Mouse (Mus musculus) A20 (cell line): Measurements from ENCODE around the gene Phkb.
"Not testable (repeated sequence)": the region's sequence is repeated elsewhere in the genome, so short reads cannot be mapped to it uniquely, and the experiment has no call there.

Source experiments
- DNase-seq: peaks from one replicate; pipeline ENCODE4 v3.0.0-alpha.2; 2011; ENCODE audit warnings: low read depth, low spot score

The Phkb gene

DNA sequence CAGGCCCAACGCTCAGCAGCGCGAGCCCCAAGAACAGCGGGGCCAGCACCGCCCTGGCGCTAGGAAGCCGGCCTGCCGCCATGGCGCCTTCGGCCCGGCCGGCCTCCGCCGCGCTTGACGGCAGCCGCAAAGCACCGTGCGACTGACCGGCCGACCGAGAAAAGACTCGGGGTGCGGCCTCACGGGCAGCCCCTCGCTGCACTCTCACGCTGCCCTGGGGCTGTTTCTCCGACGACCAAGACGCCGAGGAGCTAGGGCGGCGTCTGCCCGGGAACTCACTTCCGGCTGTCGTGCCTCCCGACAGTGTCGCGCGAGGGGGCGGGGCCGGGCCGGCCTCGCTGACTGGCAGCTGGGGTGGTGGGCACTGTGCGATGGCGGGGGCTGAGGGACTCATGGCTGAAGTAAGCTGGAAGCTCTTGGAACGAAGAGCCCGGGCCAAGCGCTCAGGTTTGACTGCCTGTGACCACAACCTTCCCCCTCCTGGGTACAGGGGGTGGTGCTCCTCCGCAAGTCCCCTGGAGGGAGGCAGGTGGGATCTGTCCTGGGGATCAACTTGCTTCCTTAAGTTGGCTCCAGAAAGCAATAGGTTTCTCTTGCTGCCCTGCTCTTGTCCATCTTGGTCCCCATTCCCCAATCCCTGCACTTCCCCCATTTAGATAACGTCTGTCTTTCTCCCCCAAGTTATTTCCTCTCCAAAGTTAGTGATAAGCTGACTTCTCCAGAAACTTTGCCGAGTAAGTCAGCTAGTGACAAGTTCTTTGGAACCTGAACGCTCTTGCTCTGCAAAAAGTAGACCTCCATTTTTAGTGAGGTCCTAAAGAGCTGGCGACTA, at the start of gene Phkb, which contains the start of gene Itfg1:
Gene Phkb (plus strand): TSS at position 303 of the 832 bp plus-strand sequence.
Gene Itfg1 (minus strand): TSS at position 265 of the 832 bp plus-strand sequence.
- peak; percentile 95 for DNase-seq

DNA sequence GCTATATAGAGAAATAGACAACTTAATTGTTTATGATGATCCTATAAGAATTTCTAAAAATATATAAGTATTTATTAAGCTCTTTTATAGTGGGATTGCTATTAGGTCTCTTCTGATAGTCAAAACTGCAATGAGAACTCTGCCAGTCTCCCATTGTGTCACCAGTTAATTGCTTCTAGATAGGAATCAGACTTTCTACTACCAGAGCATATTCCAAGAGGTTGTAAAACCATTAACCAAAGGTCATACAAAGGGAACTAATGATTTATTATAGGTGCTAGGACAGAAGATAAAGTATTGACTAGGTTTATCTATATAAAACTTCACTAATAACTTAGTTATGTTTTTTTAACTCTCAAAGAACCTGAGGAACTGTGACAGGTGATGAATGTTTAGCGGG, 44.4 kb upstream of the Phkb start:
- DNase-seq: not testable (repeated sequence)

DNA sequence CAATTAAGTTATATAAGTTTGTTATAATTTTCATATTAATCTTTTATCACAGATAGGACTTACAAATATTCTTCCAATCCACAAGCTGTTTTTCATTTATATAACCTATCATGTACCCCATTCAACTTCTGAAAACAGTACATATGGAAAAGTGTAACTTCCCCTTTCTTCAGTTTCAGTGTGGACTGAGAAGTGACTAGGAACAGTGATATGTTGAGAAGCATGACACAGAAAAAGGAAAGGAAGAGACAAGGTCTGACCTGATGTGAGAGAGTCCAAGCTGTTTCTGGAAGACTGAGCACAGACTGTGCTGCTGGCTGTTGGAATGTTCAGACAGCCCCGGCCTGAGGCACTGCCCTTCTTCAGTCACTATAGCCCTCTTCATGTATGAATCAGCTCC, 40.6 kb upstream of the Phkb start:
- peak; percentile 26 for DNase-seq

- no peak for DNase-seq
Observed at GRCm38 (mm10) chr8:85801408-85801807, 39.4 kb upstream of the Phkb start.

DNA sequence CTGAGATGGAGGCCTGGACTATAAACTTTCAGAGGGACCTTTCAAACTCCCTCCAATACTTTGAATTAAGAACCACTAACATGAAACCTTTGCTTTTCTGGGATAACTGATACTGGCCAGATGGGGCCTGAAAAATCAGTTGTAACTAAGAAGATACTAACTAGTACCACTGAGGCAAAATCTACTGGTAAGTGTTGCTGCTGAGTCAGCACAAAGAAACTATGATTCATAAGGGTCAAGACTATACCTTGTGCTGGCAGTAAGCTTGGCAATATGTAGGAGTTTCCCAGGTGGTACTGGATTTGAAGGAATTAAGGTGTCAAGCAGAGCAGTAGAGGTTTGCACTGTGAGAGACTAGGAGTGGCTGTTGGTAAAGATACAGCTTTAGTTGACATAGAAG, 27.1 kb upstream of the Phkb start:
- no peak for DNase-seq

GRCm38 (mm10) chr8:85839916-85840656, 673 bp upstream of the Phkb start:
- no peak for DNase-seq

- DNase-seq: peak; percentile 83
Observed at GRCm38 (mm10) chr8:85841489-85841795, 683 bp downstream of the Phkb start.

DNA sequence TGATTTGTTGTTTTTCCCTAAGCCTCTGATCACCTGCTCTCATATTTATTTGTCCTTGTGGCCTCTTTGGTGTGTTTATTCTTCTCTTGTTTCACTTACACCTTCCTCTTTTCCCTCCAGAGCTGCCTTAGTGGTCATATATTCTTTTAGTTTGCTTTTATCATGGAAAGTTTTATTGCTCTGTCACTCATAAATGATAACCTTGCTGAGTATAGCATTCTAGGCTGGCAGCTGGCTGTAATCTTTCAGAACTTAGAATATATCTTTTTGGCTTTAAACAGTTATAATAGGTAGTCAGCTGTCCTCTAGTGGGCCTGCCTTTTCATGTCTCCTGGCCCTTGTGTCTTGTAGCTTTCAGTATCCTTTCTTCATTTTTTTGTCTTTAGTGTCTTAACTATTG, 5.1 kb downstream of the Phkb start:
- DNase-seq: peak; percentile 29

DNA sequence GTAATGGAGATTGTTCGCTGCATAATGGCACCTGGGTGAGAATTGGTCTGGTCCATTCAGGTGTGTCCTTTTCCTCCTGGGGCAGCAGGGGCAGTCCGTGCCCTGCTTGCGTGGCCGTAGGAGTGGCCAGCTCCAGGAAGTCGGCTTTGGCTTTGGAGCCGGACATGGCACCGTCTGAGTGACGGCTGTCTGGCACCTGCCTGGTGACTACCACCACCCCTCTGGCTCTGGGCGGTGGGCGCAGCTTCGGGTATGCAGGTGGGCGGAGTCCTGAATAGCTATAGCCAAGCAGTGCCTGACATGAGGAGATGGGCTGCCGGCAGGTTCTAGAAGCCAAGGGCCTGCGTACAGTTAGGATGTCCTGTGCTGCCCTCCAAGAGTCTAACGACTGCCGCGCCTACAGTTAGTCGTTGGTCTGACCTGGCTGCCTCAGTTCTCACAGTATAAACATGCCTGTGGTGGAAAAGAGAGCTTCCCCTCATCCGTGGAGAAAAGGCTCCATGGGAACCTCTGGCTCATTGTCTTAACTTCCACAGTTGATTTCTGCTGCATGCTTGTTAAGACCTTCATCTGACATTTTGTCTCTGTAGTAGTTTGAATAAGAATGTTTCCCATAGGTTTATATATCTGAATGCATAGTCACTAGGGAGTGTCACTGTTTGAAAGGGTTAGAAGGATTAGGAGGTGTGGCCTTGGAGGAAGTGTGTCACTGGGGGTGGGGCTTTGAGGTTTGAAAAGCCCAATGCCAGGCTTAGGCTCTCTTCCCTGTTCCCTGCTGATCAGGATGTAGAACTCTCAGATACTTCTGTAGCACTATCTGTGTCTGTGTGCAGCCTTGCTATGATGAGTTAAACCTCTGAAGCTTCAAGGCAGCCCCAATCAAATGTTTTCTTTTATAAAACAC, 13.7 kb downstream of the Phkb start:
- DNase-seq: no peak

- DNase-seq: not testable (repeated sequence)
Observed at GRCm38 (mm10) chr8:85857227-85857896, 16.6 kb downstream of the Phkb start.

GRCm38 (mm10) chr8:85860612-85861011, 19.9 kb downstream of the Phkb start:
- no peak for DNase-seq

DNA sequence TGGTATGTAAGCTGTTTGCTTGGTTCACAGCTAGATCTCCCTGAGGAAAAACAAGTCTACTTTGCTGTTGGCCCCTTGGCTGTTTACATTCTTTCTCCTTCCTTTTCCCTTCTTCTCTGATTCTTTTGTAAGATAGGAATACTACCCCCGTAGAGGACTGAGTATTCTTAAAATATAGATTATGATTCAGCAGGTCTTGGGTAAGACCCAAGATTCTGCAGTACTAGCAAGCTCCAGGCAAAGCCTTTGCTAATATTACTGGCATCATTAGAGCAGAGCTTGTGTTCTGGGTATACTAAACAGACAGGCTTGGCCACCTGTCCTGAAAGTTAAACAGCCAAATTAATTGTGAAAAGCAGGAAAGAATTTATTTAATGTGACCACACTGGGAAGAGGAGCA, 21.6 kb downstream of the Phkb start:
- no peak for DNase-seq

GRCm38 (mm10) chr8:85871660-85872059, 30.9 kb downstream of the Phkb start:
- DNase-seq: no peak

- no peak for DNase-seq
Observed at GRCm38 (mm10) chr8:85877976-85878375, 37.2 kb downstream of the Phkb start.

GRCm38 (mm10) chr8:85879624-85880023, 38.9 kb downstream of the Phkb start:
- no peak for DNase-seq

- DNase-seq: no peak
Observed at GRCm38 (mm10) chr8:85884811-85885210, 44.1 kb downstream of the Phkb start.

DNA sequence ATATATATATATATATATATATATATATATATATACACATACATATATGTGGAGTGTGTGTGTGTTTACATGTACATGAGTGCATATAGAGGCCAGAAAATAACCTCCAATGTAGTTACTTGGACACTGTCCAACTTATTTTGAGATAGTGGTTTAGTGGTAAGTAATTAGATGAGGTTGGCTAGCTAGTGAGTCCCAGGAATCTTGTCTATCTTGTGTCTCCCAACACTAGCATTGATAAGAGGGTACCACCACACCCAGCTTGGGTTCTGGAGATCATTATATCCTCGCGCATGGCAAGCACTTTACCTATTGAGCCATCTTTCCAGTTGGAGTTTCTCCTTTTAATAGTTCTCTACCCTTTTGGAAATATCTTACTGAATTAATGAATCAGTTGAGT, 56.9 kb downstream of the Phkb start:
- no peak for DNase-seq

- no peak for DNase-seq
Observed at GRCm38 (mm10) chr8:85924991-85925390, 84.2 kb downstream of the Phkb start.

GRCm38 (mm10) chr8:85925574-85925973, 84.8 kb downstream of the Phkb start:
- DNase-seq: no peak

DNA sequence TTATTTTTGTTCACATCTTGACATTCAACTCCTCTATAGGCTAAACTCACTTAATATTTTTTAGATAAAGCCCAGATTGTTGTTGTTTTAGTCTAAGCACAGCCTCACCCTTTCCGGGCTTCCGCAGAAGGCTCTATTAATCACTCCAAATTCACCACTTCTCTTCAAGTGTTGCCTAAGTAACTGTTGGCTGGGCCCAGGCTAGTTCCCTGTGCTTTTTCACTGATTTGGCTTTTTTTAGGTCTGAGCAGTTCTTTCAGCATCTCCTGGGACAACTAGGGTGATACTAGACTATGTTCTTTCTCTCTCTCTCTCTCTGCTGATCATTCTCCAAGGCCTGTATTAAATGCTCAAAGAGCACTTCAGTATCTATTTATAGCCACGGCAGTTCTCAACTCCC, 85.3 kb downstream of the Phkb start:
- no peak for DNase-seq

- DNase-seq: no peak
Observed at GRCm38 (mm10) chr8:85936148-85936547, 95.4 kb downstream of the Phkb start.
